Mouse (Mus musculus): ENCODE results near the gene Dop1b.

- TF ChIP-seq CTCF (IDR thresholded peaks at IDR 0.05; ENCODE audit: borderline replicate concordance, extremely low read depth, insufficient read depth, insufficient read length) (no peak), POLR2A (IDR thresholded peaks at IDR 0.05; ENCODE audit: borderline replicate concordance, extremely low read depth, insufficient read depth, insufficient read length, poor library complexity, severe bottlenecking) (no peak)
Measured at GRCm38 (mm10) chr16:93834076-93834475, 122.4 kb downstream of the Dop1b start.
